Mouse (Mus musculus): ENCODE data around the gene Casc4. TPM values are rescaled to one million over a fixed set of nuclear protein-coding genes. Genes with fewer than 3 reads are reported as not detected.
"Not testable (repeated sequence)": the region's sequence is repeated elsewhere in the genome, so short reads cannot be mapped to it uniquely, and the experiment has no call there.

The Casc4 gene
- total RNA-seq, 2 experiments from 2014 or later, result 10.1 to 11.5 TPM

GRCm38 (mm10) chr2:121896825-121897224, 30.1 kb downstream of the Casc4 start:
- intact Hi-C loops (cut with DNase I), result no loop called here
- DNase-seq, result no peak

- DNase-seq, result no peak
- intact Hi-C loops (cut with DNase I), result no loop called here
Observed at GRCm38 (mm10) chr2:121909975-121910374, 43.2 kb downstream of the Casc4 start.

- no peak for DNase-seq
Observed at GRCm38 (mm10) chr2:121916047-121916970, 49.5 kb downstream of the Casc4 start.

GRCm38 (mm10) chr2:121937624-121938023, 70.9 kb downstream of the Casc4 start:
- DNase-seq; intact Hi-C loops (cut with DNase I): not testable (repeated sequence)

More at GRCm38 (mm10) chr2:121916047-121916970, 49.5 kb downstream of the Casc4 start:
- intact Hi-C loops (cut with DNase I), result no loop called here

- intact Hi-C loops (cut with DNase I), result no loop called here
- no peak for DNase-seq
Observed at GRCm38 (mm10) chr2:121943364-121943763, 76.6 kb downstream of the Casc4 start.

GRCm38 (mm10) chr2:121954971-121955656, 88.3 kb downstream of the Casc4 start:
- intact Hi-C loops (cut with DNase I), result no loop called here
- no peak for DNase-seq

GRCm38 (mm10) chr2:121955765-121956223, 89.0 kb downstream of the Casc4 start, which contains the start of the genes Ctdspl2 and Mageb3:
Gene Ctdspl2 (plus strand): TSS chr2:121956001.
Gene Mageb3 (minus strand): TSS chr2:121956092.
- DNase-seq, result peak; percentile 95 to 96
- intact Hi-C loops (cut with DNase I), result no loop called here

- intact Hi-C loops (cut with DNase I), result no loop called here
- DNase-seq, result peak; percentile 91 to 93
Observed at GRCm38 (mm10) chr2:121956224-121957018, 89.7 kb downstream of the Casc4 start.

GRCm38 (mm10) chr2:121957216-121957792, 90.5 kb downstream of the Casc4 start:
- intact Hi-C loops (cut with DNase I), result no loop called here
- no peak for DNase-seq

Other genes starting within 250 kb of the Casc4 start
- gene Frmd5, start 59.9 kb upstream of the Casc4 start, total RNA-seq (2021), result not detected
- gene Ctdspl2, start 89.0 kb downstream of the Casc4 start, total RNA-seq (2021), result 1 to 10 TPM; 5.3 to 7.5 TPM
- not detected for gene Mageb3, start 89.1 kb downstream of the Casc4 start, total RNA-seq (2021)
- gene Eif3j1, start 161.6 kb downstream of the Casc4 start, total RNA-seq (2021), result 10 to 100 TPM; 25.8 to 32.1 TPM